Mouse (Mus musculus): Measurements from ENCODE around the gene Ccdc169.

The Ccdc169 gene

GRCm38 (mm10) chr3:55137039-55137438 lies at the start of gene Ccdc169:
Gene Ccdc169 (plus strand): TSS chr3:55137339.
- no peak for DNase-seq

- no peak for DNase-seq
Observed at GRCm38 (mm10) chr3:55087360-55087759, 49.8 kb upstream of the Ccdc169 start.

GRCm38 (mm10) chr3:55088359-55088758 lies 48.8 kb upstream of the Ccdc169 start:
- no peak for DNase-seq

DNA sequence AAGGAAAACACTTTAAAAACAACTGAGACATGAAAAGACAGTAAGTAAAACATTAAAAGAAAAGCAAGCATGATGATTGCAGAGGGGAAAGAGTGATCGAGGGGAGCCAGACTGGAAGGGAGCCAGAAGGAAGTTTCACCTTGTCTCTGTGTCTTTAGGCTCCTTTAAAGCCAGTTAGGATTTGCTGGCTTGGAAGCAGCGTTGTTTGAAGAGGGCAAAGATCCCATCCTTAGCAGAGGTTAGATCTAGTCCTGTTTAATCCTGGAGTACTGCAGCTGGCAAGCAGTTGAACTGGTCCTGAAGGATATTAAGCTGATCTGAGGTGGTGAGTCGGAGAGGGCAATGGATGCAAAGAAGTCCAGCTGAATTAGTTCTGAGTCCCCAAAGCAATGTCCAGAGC lies 48.3 kb upstream of the Ccdc169 start:
- DNase-seq: no peak

DNA sequence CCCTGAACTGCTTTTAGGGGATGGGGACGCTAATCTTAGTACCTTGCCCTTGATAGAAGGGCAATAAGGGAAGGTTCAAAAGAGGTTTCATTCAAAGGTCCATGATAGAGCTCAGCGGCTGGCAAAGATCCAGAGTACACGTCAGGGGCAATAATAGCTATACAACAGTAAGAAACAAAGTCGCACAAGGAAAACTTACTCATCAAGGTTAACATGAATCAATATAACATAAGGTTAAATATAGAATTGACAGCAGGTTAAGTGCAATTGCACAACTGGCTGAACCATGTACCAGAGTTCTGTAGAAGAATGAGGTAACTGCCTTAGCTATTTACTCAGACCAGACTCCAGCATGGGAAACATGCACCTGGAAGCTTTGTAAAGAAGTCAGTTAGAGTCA lies 47.8 kb upstream of the Ccdc169 start:
- DNase-seq: no peak

- no peak for DNase-seq
Observed at GRCm38 (mm10) chr3:55093161-55093560, 44.0 kb upstream of the Ccdc169 start.

DNA sequence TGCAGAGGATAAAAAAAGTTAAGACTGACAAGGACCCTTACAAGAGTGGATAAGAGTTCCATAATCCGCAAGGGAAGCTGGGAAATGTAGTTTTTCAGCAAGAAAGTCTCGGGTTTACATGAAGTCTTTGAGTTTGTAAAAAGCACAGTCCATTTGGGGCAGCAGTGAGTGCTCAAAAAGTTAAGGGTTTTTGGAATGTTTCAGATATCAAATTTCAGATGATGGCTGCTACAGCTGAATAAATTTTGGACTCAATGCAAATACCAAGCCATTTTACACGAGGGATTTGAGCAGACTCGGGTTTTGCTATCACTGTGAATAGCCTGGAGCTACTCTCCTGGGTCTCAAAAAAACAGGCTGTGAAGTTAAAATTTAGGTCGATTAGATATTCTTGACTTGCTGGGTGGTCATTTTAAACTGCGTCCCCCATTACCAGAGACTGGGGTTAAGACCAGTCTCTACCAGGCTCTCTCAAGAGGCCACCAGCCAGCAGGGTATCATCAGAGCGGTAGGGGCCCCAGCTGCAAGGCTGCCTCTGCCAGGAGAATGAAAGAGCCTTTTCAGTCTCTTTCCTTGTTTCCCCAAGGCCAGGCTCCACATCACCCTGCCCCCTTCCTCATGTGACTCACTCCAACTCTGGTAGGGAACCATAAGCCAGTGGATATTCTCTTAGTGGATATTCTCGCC lies 41.0 kb upstream of the Ccdc169 start:
- DNase-seq: no peak

GRCm38 (mm10) chr3:55096655-55097005 lies 40.5 kb upstream of the Ccdc169 start:
- DNase-seq: no peak

- no peak for DNase-seq
Observed at GRCm38 (mm10) chr3:55097186-55097585, 40.0 kb upstream of the Ccdc169 start.

DNA sequence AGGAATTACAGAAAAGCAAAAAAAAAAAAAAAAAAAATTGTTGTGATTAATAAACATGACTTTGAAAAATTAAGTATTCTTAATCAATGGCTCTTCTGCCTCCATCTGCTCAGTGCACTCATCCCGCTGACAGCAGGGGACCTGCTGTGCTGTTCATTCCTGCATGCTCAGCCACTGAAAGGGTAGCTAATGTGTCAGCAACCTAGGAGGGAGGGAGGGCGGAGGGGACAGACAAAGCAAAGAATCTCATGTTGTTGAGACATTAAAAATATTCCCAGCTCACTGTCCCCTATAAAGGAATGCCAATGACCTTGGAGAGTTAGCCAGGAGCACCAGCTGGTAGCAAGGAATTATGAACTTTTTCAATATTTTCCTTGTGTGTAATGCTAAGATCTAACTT lies 39.1 kb upstream of the Ccdc169 start:
- DNase-seq: no peak

GRCm38 (mm10) chr3:55098990-55099389 lies 38.1 kb upstream of the Ccdc169 start:
- no peak for DNase-seq

DNA sequence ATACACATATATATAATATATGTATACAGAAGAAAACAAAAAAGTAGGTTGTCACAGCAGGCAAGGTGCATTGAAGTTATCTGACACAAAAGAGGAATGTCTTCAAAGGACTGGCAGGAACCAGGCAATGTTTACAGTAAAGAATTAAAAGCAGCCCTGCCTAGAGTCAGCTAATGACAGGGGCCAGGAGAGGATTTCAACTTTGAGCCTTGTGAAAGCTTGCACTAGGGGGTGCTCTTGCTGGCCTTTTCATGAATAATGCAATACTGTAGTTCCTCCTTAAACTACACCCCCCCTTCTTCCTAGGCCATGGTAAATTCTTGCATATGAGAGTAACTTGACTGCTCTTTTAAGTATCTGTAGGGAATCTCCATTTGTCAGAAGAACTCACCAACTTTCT lies 36.0 kb upstream of the Ccdc169 start:
- DNase-seq: no peak

DNA sequence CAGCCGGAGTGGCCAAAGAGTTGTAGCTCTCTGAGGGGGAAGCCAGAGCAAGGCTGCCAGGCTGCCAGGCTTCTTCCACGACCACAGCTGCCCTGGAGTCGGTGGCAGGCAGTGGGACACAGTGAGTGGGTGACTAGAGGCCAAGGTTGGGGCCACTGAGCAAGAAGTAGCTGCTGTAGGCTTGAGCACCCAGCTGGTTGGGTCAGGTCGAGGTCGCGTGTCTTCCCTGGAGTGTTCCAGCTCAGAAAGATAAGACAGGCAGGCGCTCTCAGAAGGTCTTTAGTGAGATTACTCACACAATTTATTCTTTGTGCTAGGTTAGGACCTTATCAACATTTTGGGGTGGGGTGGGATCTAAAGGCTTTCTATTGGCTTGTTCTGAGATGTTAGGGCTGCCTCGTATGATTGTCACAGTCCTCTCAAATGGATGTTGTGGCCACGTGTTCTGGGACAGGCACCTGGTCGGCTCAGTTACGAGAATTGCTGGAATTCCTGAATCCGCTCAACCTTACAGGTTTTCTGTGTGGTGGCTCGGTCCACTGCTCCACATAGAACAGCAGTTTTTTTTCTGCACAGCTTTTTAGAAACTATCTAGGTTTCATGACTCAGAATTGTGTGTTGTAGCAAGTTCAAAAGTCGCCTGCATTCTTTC lies 31.6 kb upstream of the Ccdc169 start:
- no peak for DNase-seq

DNA sequence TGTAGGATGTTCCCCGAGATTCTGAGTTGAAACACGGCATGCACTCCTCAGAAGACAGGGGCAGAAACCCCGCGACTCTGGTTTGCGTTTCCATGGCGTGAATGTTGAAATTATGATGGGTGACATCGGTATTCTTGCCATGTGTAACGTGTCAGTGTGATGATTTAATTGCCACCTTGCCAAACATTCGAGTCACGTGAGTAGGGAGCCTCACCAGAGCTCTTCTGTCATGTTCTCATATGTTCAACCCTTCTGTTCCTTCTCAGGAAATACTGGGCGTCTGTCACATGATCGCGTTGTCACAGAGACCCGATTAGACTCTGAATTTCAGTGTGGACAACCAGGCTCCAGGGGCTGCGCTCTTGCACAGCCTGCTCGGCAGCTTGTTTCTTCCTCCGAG lies 31.1 kb upstream of the Ccdc169 start:
- DNase-seq: no peak

DNA sequence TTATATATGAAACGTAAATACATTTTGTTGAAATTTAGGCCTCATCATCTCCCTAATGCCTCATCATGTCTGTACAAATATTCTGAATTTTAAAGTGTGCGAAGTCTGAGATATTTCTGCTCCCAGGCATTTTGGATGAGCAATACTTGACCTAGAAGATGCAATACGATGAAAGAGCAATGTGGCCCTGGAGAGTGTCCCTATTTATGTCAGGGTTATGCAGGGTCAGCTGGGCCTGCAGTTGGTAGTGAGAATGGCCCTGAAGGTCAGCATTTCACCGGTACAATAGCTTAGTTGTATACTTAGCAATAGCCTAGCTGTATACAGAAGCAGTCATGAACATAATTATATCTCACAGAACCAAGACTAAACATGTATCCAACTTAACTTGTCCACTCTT lies 28.0 kb upstream of the Ccdc169 start:
- no peak for DNase-seq

DNA sequence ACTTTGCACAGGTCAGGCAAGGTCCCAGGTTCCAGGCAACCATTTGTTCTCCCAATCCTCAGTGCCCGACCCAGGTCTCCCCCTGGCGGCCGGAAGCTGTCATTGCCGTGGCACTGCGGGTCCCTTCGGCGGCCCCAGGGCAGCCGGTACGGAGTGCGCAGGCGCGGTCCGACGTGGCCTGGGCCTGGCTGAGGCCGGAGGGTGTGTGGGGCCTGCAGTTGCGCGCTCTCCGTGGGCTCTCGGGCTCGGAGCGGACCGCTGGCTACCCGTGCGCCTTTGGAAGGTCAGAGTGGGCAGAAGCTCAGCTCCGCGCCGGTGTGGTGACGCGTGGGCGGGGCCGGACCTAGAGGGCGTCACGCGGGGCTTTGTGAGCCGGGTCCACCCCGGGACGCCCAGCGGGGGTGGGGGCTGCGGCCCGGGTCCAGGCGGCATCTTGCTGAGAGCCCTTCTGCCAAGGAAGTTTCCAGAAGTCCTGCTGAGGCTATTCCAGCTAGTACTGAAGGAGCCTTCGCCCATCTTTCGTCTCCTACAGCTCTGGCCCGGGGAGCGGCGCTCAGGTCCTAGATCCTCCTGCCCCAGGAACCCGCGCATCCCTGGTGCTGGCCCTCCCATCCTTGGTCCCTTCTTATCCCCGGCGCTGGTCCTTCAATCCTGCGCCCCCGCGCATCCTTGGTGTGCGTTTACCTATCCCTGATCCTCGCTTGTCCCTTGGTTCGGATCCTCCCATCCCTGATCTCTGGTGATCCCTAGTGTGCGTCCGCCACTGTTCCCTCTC lies 25.0 kb upstream of the Ccdc169 start, which contains the start of gene Spg20:
Gene Spg20, plus strand, starts transcription at position 174 of the 775 bp plus-strand sequence.
- peak; percentile 95 for DNase-seq

- DNase-seq: no peak
Observed at GRCm38 (mm10) chr3:55112710-55113415, 24.3 kb upstream of the Ccdc169 start.

- no peak for DNase-seq
Observed at GRCm38 (mm10) chr3:55114313-55115065, 22.6 kb upstream of the Ccdc169 start.

DNA sequence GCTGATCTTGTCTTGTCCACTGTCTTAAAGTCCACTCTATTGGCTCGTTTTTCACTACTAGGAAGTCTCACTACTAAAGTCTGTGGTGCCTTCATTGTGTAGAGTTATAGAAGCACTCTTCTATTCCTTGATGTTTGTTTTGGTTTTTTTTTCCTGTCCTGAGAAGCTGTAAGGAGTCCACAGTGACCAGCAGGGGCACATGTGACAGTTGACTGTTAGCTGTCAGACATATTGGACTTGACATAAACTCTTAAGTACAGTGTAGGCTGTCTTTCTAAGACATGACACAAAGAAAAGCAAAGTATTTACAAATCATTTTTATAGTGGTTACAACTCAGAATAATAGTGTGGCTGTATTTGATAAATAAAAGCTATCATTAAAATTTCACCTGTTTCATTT lies 22.1 kb upstream of the Ccdc169 start:
- DNase-seq: no peak

- DNase-seq: no peak
Observed at GRCm38 (mm10) chr3:55115989-55116388, 21.1 kb upstream of the Ccdc169 start.

DNA sequence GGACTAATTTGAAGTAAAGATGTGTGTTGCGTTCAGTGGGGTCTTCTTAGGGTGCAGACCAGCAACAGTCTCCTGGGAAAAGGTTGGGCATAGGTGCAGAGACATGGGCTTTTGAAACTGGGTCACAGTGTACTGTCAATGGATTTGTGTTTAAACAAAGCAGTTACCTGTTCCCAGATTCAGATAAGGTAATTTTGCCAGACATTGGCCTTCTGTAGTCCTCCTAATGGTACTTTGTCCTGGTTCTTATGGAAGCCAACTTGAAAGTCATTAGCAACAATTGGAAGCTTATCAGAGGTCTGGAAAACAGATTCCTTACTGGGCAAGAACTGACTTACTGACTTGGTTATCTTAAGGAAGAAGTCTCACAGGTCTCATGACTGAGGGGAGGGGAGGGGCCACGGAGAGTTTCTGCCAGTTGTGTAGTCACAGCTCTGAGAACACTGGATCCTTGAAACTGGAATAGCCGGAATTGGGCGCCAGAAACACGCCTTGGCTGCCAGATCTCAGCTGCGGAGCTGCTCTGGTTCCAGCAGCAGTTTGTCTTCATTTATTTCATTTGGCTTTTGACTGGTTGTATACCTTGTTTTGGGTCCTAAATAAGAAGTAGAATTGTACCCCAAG lies 17.8 kb upstream of the Ccdc169 start:
- no peak for DNase-seq

DNA sequence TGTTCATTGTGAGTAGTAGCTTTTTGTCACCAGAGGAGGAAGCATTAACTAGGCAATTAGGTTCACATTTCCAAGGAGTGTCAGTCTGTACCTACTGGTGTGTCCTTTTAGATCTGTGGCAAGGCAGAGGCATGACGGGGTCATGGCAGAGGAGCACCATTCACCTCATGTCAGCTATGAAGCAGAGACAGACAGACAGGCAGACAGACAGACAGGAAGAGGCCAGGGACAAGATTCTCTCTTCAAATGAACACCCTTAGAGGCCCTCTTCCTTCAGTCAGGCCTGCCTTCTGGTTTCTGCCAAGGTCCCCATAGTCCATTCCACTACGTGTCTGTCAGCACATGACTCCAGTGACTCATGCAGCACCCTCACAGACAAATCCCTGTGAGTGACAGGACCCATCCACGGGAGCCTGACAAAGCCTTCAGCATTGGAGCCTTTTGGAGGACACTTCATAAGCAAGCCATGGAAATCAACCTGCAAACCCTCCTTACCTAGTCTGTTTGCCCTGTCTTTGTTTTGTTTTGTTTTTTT lies 14.7 kb upstream of the Ccdc169 start:
- no peak for DNase-seq
